ENCODE assay signal across 26 mouse cellular contexts in genomic region chr1:178725536-178725935, GRCm38 (mm10).
DNase-seq lines count a peak whose midpoint lies in the region; ATAC-seq and TF ChIP-seq lines count a peak whose summit lies in the region.
"Had no signal": no experiment of that assay in that cellular context is flagged by ENCODE, and none has a peak within 500 bp of the region (broad histone marks: within the 10 kb centered on the region; RNA-seq: fewer than 3 reads in every experiment).

No protein-coding gene starts in this region.

- no peaks in the 10 kb centered on the region for H3K4me1 ChIP-seq in forebrain, embryonic 14.5 days (ENCODE audit: control insufficient read depth, insufficient read depth, low read length)
- H3K4me1 ChIP-seq in forebrain, embryonic 12.5 days = no peaks in the 10 kb centered on the region; the same call in 1 of the 2 replicates
- no peaks in the 10 kb centered on the region for H3K4me1 ChIP-seq in hindbrain, embryonic 16.5 days (ENCODE audit: control insufficient read depth, insufficient read depth, low read depth, low read length)
- peaks cover 9% of the 10 kb centered on the region; the same call in 1 of the 2 replicates for H3K4me1 ChIP-seq in hindbrain, embryonic 13.5 days (replicated peaks)
- H3K4me1 ChIP-seq in midbrain, postnatal 0 days (ENCODE audit: insufficient read depth, low read length) = no peaks in the 10 kb centered on the region
- H3K4me1 ChIP-seq in midbrain, embryonic 13.5 days (replicated peaks) = 0 out of 2 replicates have a peak, but pooled peaks cover 8% of the 10 kb centered on the region

- 19% methylated on average over 3 of the region's 3 CpGs for WGBS in forebrain, embryonic 14.5 days
- 57% methylated on average over 3 of the region's 3 CpGs for WGBS in forebrain, embryonic 12.5 days
- whole genome bisulfite sequencing in hindbrain, embryonic 16.5 days = 44% methylated on average over 3 of the region's 3 CpGs
- 58% methylated on average over 3 of the region's 3 CpGs for WGBS in hindbrain, embryonic 13.5 days
- WGBS in midbrain, postnatal 0 days = 27% methylated on average over 3 of the region's 3 CpGs
- WGBS in midbrain, embryonic 13.5 days = 27% methylated on average over 3 of the region's 3 CpGs

- no peak overlapping the region for H3K4me2 ChIP-seq in forebrain, embryonic 14.5 days (ENCODE audit: low read length)
- no peak overlapping the region for H3K4me2 ChIP-seq in forebrain, embryonic 12.5 days
- no peak overlapping the region for H3K4me2 ChIP-seq in hindbrain, embryonic 16.5 days (ENCODE audit: low read length)
- no peak overlapping the region for H3K4me2 ChIP-seq in hindbrain, embryonic 13.5 days
- H3K4me2 ChIP-seq in midbrain, postnatal 0 days (ENCODE audit: low read depth, low read length, poor library complexity, severe bottlenecking) = no peak overlapping the region
- no peak overlapping the region for H3K4me2 ChIP-seq in midbrain, embryonic 13.5 days (replicated peaks)
- H3K4me2 ChIP-seq: embryonic facial prominence, embryonic 12.5 days; lung, embryonic 14.5 days; neural tube, embryonic 15.5 days had no signal

- no peak overlapping the region for H3K4me3 ChIP-seq in forebrain, embryonic 14.5 days (ENCODE audit: low read depth, low read length)
- H3K4me3 ChIP-seq in forebrain, embryonic 12.5 days (replicated peaks) = no peak overlapping the region
- H3K4me3 ChIP-seq in hindbrain, embryonic 16.5 days (ENCODE audit: low read length) = no peak overlapping the region
- H3K4me3 ChIP-seq in hindbrain, embryonic 13.5 days = no peak overlapping the region
- no peak overlapping the region for H3K4me3 ChIP-seq in midbrain, postnatal 0 days (ENCODE audit: low read depth, low read length)
- no peak overlapping the region for H3K4me3 ChIP-seq in midbrain, embryonic 13.5 days (replicated peaks)
- H3K4me3 ChIP-seq: embryonic facial prominence, embryonic 12.5 days; heart, embryonic 10.5 days; neural tube, embryonic 15.5 days had no signal

- H3K27me3 ChIP-seq in forebrain, embryonic 14.5 days (replicated peaks; ENCODE audit: control insufficient read depth, insufficient read depth, low read length) = no peaks in the 10 kb centered on the region
- H3K27me3 ChIP-seq in forebrain, embryonic 12.5 days = no peaks in the 10 kb centered on the region
- no peaks in the 10 kb centered on the region for H3K27me3 ChIP-seq in hindbrain, embryonic 16.5 days (replicated peaks; ENCODE audit: control insufficient read depth, insufficient read depth, low read length)
- no peaks in the 10 kb centered on the region for H3K27me3 ChIP-seq in hindbrain, embryonic 13.5 days
- H3K27me3 ChIP-seq in midbrain, postnatal 0 days (ENCODE audit: insufficient read depth, low read length) = no peaks in the 10 kb centered on the region
- H3K27me3 ChIP-seq in midbrain, embryonic 13.5 days = no peaks in the 10 kb centered on the region
- H3K27me3 ChIP-seq: embryonic facial prominence, embryonic 12.5 days; neural tube, embryonic 15.5 days had no signal

- no peak overlapping the region for H3K27ac ChIP-seq in forebrain, embryonic 14.5 days (ENCODE audit: low read depth, low read length)
- H3K27ac ChIP-seq in forebrain, embryonic 12.5 days = no peak overlapping the region
- no peak overlapping the region for H3K27ac ChIP-seq in hindbrain, embryonic 16.5 days (ENCODE audit: low read depth, low read length)
- H3K27ac ChIP-seq in hindbrain, embryonic 13.5 days = no peak overlapping the region
- no peak overlapping the region for H3K27ac ChIP-seq in midbrain, postnatal 0 days (ENCODE audit: low read depth, low read length)
- no peak overlapping the region for H3K27ac ChIP-seq in midbrain, embryonic 13.5 days
- H3K27ac ChIP-seq: embryonic facial prominence, embryonic 12.5 days; heart, embryonic 10.5 days; liver, embryonic 14.5 days; neural tube, embryonic 15.5 days had no signal

- no peak for TF ChIP-seq CTCF in midbrain, postnatal 0 days (IDR thresholded peaks at IDR 0.05)

- H3K9me3 ChIP-seq in forebrain, embryonic 14.5 days (replicated peaks; ENCODE audit: control insufficient read depth, low read length) = no peaks in the 10 kb centered on the region
- H3K9me3 ChIP-seq in forebrain, embryonic 12.5 days = no peaks in the 10 kb centered on the region
- H3K9me3 ChIP-seq in hindbrain, embryonic 16.5 days (ENCODE audit: control insufficient read depth, low read length) = no peaks in the 10 kb centered on the region
- H3K9me3 ChIP-seq in hindbrain, embryonic 13.5 days = no peaks in the 10 kb centered on the region
- H3K9me3 ChIP-seq in midbrain, postnatal 0 days (ENCODE audit: low read length) = no peaks in the 10 kb centered on the region
- H3K9me3 ChIP-seq in midbrain, embryonic 13.5 days = no peaks in the 10 kb centered on the region
- H3K9me3 ChIP-seq: embryonic facial prominence, embryonic 12.5 days; heart, embryonic 10.5 days; neural tube, embryonic 15.5 days had no signal

- no peaks in the 10 kb centered on the region for H3K36me3 ChIP-seq in forebrain, embryonic 14.5 days (ENCODE audit: control insufficient read depth, insufficient read depth, low read length)
- no peaks in the 10 kb centered on the region for H3K36me3 ChIP-seq in forebrain, embryonic 12.5 days (replicated peaks)
- H3K36me3 ChIP-seq in hindbrain, embryonic 16.5 days (ENCODE audit: control insufficient read depth, insufficient read depth, low read length) = no peaks in the 10 kb centered on the region
- H3K36me3 ChIP-seq in hindbrain, embryonic 13.5 days = no peaks in the 10 kb centered on the region
- H3K36me3 ChIP-seq in midbrain, postnatal 0 days (ENCODE audit: insufficient read depth, low read length) = no peaks in the 10 kb centered on the region
- no peaks in the 10 kb centered on the region for H3K36me3 ChIP-seq in midbrain, embryonic 13.5 days
- H3K36me3 ChIP-seq: embryonic facial prominence, embryonic 12.5 days; neural tube, embryonic 15.5 days had no signal

- peak; percentile 16 for DNase-seq in forebrain, embryonic 14.5 days (ENCODE audit: low spot score)
- DNase-seq in midbrain, postnatal 0 days (ENCODE audit: low spot score) = peak; percentile 52
- DNase-seq: adrenal gland, adult 2 months; adrenal gland, postnatal 36 days; B cell, adult 2 months; embryo, embryonic 11 days; gastrocnemius, postnatal 10 days; heart, postnatal 4 days; kidney, adult 9 months; kidney, postnatal 10 days; layer of hippocampus, postnatal 36 days; liver; lung, embryonic 14.5 days; lung, postnatal 14 days; retina, postnatal 1 day; right cerebral cortex, postnatal 14 days had no signal

- ATAC-seq in forebrain, embryonic 14.5 days = peak; percentile 37; the same call in 1 of the 2 replicates
- no peak for ATAC-seq in forebrain, embryonic 12.5 days (ENCODE audit: low FRiP score)
- ATAC-seq in hindbrain, embryonic 16.5 days = peak; percentile 49; the same call in 1 of the 2 replicates
- ATAC-seq in hindbrain, embryonic 13.5 days (ENCODE audit: low FRiP score) = no peak
- no peak for ATAC-seq in midbrain, postnatal 0 days (ENCODE audit: low FRiP score)
- no peak for ATAC-seq in midbrain, embryonic 13.5 days
- ATAC-seq: activated CD4-positive, CD25-positive, alpha-beta regulatory T cell, adult 4 months; intestine, postnatal 0 days had no signal

- no peak overlapping the region for H3K9ac ChIP-seq in forebrain, embryonic 14.5 days (ENCODE audit: low read length)
- no peak overlapping the region for H3K9ac ChIP-seq in forebrain, embryonic 12.5 days
- H3K9ac ChIP-seq in hindbrain, embryonic 16.5 days (ENCODE audit: low read depth, low read length) = no peak overlapping the region
- H3K9ac ChIP-seq in hindbrain, embryonic 13.5 days = no peak overlapping the region
- no peak overlapping the region for H3K9ac ChIP-seq in midbrain, postnatal 0 days (replicated peaks; ENCODE audit: low read length, poor library complexity, severe bottlenecking)
- no peak overlapping the region for H3K9ac ChIP-seq in midbrain, embryonic 13.5 days (replicated peaks)
- H3K9ac ChIP-seq: embryonic facial prominence, embryonic 12.5 days; liver, embryonic 14.5 days; lung, embryonic 14.5 days; neural tube, embryonic 15.5 days had no signal

Comparison
In these comparisons a context has a peak if more than half of its experiments do, and no peak if none do; other contexts are left out.
1. ATAC-seq: peak in forebrain, embryonic 14.5 days (single experiment) and hindbrain, embryonic 16.5 days (single experiment); none in forebrain, embryonic 12.5 days (single experiment), hindbrain, embryonic 13.5 days (single experiment), midbrain, postnatal 0 days (single experiment) and midbrain, embryonic 13.5 days (single experiment).